Mouse (Mus musculus) activated CD4-positive, CD25-positive, alpha-beta regulatory T cell, adult 9 weeks (primary cell): ENCODE results near the gene Homer2. TPM values are rescaled to one million over a fixed set of nuclear protein-coding genes. Genes with fewer than 3 reads are reported as not detected.

Experiments used
- polyA plus RNA-seq: library from polyadenylated mRNA; unstranded; fragments of 100-300 nt; shearing (Covaris generic); gene quantifications from one replicate; pipeline ENCODE4 v1.2.1, GENCODE M21; 2017

Homer2 gene
- 0.23 TPM for polyA plus RNA-seq

DNA sequence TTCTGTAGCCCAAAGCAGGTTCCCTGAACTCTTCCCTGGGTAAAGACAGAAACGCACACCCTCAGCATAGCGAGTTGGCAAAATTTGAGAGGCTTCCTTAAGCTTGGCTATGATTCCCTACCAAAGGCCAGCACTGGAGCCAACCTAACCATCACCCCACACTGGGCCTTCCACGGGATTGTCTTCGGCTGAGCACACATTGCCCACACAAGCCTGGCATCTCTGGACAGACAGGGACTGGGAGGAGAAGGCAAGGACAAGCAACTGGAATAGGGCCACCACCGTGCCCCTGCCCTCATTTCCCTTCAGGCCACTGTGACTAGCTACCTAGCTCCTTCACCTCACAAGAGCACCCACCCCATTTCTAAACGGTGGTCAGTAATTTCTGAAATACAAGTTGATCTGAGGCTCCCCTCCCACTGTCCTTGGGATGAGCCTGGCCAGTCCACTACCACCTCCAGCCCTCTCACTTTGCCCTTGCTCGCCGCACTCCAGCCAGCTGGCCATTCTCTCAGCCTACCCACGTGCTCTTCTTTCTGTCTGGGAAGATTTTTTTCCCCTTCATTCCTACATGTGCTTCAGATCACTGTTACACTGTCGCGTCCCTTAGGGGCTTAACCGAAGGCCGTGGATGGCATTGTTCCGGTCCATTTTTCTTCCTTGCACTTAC is at the start of gene Homer2:
Homer2 (minus strand) TSS at position 57 of the 670 bp plus-strand sequence.

DNA sequence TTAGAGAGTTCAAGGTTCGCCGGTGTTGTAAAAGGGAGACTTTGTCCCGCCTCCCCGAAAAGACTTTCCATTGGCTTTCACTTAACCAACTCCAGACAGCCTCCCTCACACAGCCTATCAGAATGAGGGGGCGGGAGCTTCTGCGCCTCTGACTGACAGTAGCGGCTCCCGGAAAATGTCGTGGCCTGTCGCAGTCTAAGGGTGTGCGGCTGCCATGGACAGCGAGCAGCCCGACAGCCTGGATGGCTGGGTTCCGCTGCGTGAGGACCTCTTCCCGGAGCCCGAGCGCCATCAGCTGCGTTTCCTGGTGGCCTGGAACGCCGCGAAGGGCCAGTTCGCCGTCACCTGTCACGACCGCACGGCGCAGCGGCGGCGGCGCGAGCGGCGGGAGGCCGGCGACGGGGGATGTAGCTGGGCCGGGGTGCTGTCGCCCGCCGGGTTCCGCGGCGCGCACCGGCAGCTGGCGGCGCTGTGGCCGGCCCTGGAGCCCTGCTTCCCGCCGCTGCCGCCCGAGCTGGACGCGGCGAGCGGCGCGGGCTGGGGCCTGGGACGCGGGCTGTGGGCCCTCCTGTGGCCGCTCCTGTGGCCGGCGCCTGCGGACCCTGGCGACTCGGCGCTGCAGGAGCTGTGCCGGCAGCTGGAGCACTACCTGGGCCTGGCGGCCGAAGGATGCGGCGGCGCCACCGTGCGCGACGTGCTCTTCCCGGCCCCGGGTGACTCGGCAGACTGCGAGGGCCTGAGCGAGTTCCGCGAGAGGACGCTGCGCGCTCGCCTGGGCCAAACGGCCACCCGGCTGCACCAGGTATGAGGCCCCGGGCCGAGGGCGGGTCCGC is 136.0 kb downstream of the Homer2 start, which contains the start of gene Whamm:
Whamm (plus strand) TSS at position 159 of the 833 bp plus-strand sequence.

DNA sequence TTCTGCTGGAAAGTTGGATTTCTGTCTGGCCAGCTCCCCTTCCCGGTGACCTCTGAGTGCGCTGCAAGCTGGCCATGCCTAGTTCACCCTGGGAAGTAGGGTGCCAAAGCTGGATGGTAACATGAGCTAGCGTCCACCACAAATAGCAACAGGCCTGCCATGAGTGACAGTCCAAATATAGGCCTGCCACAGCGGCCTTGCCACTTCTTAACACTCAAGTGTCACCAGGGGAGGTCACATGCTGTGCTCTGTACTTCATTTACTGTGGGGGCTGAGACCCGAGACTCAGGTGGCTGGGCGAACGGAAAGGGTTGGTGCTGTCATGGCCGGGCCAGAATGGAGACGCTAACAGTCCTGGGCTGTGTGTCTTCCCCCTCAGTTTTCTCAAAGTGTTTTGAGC is 140.4 kb downstream of the Homer2 start, which contains the start of gene Fsd2:
Fsd2 (minus strand) TSS at position 53 of the 400 bp plus-strand sequence.

Other genes starting within 250 kb of the Homer2 start
- not detected for gene Ap3b2, start 213.6 kb downstream of the Homer2 start, polyA plus RNA-seq
- gene BC048679, start 209.2 kb downstream of the Homer2 start, polyA plus RNA-seq = not detected
- gene Fsd2, start 140.6 kb downstream of the Homer2 start, polyA plus RNA-seq = 8.0 TPM
- 2.2 TPM for gene Whamm, start 136.3 kb downstream of the Homer2 start, polyA plus RNA-seq
- gene Ramac, start 55.4 kb upstream of the Homer2 start, polyA plus RNA-seq = 146 TPM
- 73.0 TPM for gene 3110040N11Rik, start 82.0 kb upstream of the Homer2 start, polyA plus RNA-seq
- gene Btbd1, start 121.9 kb upstream of the Homer2 start, polyA plus RNA-seq = 12.1 TPM
- not detected for gene Gm10160, start 148.3 kb upstream of the Homer2 start, polyA plus RNA-seq
- gene Tm6sf1, start 151.5 kb upstream of the Homer2 start, polyA plus RNA-seq = 6.5 TPM
- gene Hdgfl3, start 226.9 kb upstream of the Homer2 start, polyA plus RNA-seq = 5.3 TPM